Mouse (Mus musculus): ENCODE measurements around the gene Hpse2. TPM values are rescaled to one million over a fixed set of nuclear protein-coding genes. Genes with fewer than 3 reads are reported as not detected.

The Hpse2 gene
- polyA plus RNA-seq, 2 experiments: 0.01 TPM; not detected in 1

DNA sequence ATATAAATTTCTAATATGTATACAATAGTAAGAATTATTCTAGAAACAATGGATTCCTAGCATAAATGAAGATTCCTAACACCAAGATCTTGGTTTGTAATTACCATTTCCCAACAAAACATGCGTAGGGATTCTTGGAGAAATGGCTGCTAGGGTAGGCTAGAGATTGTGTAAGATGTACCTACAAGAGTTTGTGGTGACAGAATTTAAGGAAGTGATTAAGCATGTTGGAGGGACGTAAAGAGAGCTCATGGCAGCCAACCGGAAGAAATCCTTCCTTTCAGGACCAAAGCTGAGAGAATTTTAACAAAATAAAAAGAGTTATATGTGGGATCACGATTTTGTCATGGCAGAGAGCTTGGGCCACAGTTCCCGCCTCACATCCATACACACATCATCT is 369.4 kb downstream of the Hpse2 start:
- no peak for ATAC-seq (ENCODE audit: insufficient read depth)
- H3K9me3 ChIP-seq (ENCODE audit: control insufficient read depth, low read length): no peaks in the 10 kb centered on the region
- no peak overlapping the region for H3K4me3 ChIP-seq (ENCODE audit: insufficient read depth in 1 of 2, low read depth in 2 of 2, low read length in 2 of 2)
- no peak overlapping the region for H3K27ac ChIP-seq
- TF ChIP-seq EP300 (IDR thresholded peaks at IDR 0.05; ENCODE audit: low read depth) (no peak), CTCF (IDR thresholded peaks at IDR 0.05; ENCODE audit: low read depth) (no peak)
- no peak overlapping the region for H3K4me2 ChIP-seq (ENCODE audit: low read depth)
- WGBS (ENCODE audit: insufficient replicate concordance): 37% methylated on average over 5 of the region's 5 CpGs
- no peaks in the 10 kb centered on the region for H3K36me3 ChIP-seq (replicated peaks; ENCODE audit: control insufficient read depth, insufficient read depth, low read depth)
- no peaks in the 10 kb centered on the region for H3K4me1 ChIP-seq (replicated peaks; ENCODE audit: control insufficient read depth in 2 of 2, insufficient read depth in 2 of 2, low read length in 1 of 2)
- no peaks in the 10 kb centered on the region for H3K27me3 ChIP-seq (ENCODE audit: control insufficient read depth, insufficient read depth, low read length)
- no peak overlapping the region for H3K9ac ChIP-seq (replicated peaks)
- no peak for DNase-seq (ENCODE audit: low read depth in 3 of 3, low spot score in 3 of 3)

DNA sequence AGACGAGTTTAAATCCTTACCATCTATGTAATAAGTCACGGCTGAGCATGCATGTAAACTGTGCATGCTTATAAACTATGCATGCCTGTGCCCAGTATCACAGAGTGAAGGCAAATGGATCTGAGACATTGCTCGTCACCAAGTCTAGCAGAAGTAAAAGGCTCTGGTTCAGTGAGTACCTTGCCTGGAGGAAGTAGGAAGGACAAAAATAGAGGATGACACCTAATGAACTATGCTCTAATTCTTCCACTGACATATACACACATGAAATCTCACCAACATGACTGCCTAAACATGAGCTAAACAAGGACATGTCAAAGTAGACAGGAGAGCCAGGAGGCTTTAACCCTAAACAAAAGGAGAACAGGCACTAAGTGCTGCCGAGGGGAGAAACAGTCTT is 391.7 kb downstream of the Hpse2 start:
- DNase-seq (ENCODE audit: low read depth in 3 of 3, low spot score in 3 of 3) (no peak), ATAC-seq (ENCODE audit: insufficient read depth) (no peak)
- H3K4me1 ChIP-seq (replicated peaks; ENCODE audit: control insufficient read depth in 2 of 2, insufficient read depth in 2 of 2, low read length in 1 of 2): no peaks in the 10 kb centered on the region
- H3K9me3 ChIP-seq (ENCODE audit: control insufficient read depth, low read length): no peaks in the 10 kb centered on the region
- H3K4me3 ChIP-seq (ENCODE audit: insufficient read depth in 1 of 2, low read depth in 2 of 2, low read length in 2 of 2): no peak overlapping the region
- no peak overlapping the region for H3K27ac ChIP-seq
- H3K4me2 ChIP-seq (ENCODE audit: low read depth): no peak overlapping the region
- TF ChIP-seq EP300 (IDR thresholded peaks at IDR 0.05; ENCODE audit: low read depth) (no peak), CTCF (IDR thresholded peaks at IDR 0.05; ENCODE audit: low read depth) (no peak)
- H3K36me3 ChIP-seq (replicated peaks; ENCODE audit: control insufficient read depth, insufficient read depth, low read depth): no peaks in the 10 kb centered on the region
- no peak overlapping the region for H3K9ac ChIP-seq (replicated peaks)
- no peaks in the 10 kb centered on the region for H3K27me3 ChIP-seq (ENCODE audit: control insufficient read depth, insufficient read depth, low read length)
- WGBS (ENCODE audit: insufficient replicate concordance): 63% methylated on average over 4 of the region's 4 CpGs

DNA sequence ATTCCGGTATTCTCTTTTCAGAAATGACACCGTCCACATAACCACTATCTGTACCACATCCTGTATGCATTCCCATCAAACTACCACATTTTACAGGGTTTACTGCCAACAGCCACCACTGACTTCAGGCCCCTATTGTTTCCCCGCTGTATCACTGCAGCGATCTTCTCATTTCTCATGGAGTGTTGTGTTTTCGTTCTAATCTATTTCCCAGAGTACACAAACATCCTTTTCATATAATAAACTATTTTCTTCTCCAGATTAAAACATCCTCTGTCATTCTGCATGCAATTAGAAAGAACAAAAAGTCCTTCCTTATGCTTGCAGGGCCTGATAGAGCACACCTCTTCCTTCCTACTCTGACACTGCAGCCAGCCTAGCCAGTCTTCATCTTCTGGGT is 399.3 kb downstream of the Hpse2 start:
- Histone ChIP-seq H3K9ac (replicated peaks) (no peak overlapping the region), H3K36me3 (replicated peaks; ENCODE audit: control insufficient read depth, insufficient read depth, low read depth) (no peaks in the 10 kb centered on the region), H3K4me3 (ENCODE audit: insufficient read depth in 1 of 2, low read depth in 2 of 2, low read length in 2 of 2) (no peak overlapping the region), H3K9me3 (ENCODE audit: control insufficient read depth, low read length) (no peaks in the 10 kb centered on the region), H3K4me2 (ENCODE audit: low read depth) (no peak overlapping the region), H3K27ac (no peak overlapping the region), H3K4me1 (replicated peaks; ENCODE audit: control insufficient read depth in 2 of 2, insufficient read depth in 2 of 2, low read length in 1 of 2) (no peaks in the 10 kb centered on the region; a peak in 1 of 4 replicates), H3K27me3 (ENCODE audit: control insufficient read depth, insufficient read depth, low read length) (no peaks in the 10 kb centered on the region)
- 13% methylated on average over 5 of the region's 5 CpGs for WGBS (ENCODE audit: insufficient replicate concordance)
- no peak for ATAC-seq (ENCODE audit: insufficient read depth)
- TF ChIP-seq CTCF (IDR thresholded peaks at IDR 0.05; ENCODE audit: low read depth) (no peak), EP300 (IDR thresholded peaks at IDR 0.05; ENCODE audit: low read depth) (no peak)
- DNase-seq (ENCODE audit: low read depth in 3 of 3, low spot score in 3 of 3): no peak

DNA sequence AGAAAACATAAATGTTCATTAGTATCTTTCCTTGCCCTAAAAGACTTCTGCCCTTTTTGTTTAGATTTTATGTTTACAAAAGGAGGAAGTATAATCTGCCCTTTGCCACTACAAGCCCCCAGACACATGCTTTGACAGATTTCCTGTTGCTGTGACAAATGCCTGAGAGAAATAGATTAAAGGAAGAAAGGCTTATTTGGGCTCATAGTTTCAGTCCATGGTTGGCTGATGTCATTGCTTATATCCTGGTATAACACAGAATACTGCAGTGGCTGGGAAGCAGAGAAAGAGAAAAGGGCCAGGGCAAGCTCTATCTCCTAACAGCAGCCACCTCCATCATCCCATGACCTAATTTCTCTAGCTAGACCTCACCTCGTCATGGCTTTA is 401.8 kb downstream of the Hpse2 start:
- Histone ChIP-seq H3K9me3 (ENCODE audit: control insufficient read depth, low read length) (no peaks in the 10 kb centered on the region), H3K4me1 (replicated peaks; ENCODE audit: control insufficient read depth in 2 of 2, insufficient read depth in 2 of 2, low read length in 1 of 2) (no peaks in the 10 kb centered on the region; a peak in 1 of 4 replicates), H3K4me2 (ENCODE audit: low read depth) (no peak overlapping the region), H3K4me3 (ENCODE audit: insufficient read depth in 1 of 2, low read depth in 2 of 2, low read length in 2 of 2) (no peak overlapping the region), H3K27ac (no peak overlapping the region), H3K36me3 (replicated peaks; ENCODE audit: control insufficient read depth, insufficient read depth, low read depth) (no peaks in the 10 kb centered on the region), H3K9ac (replicated peaks) (no peak overlapping the region), H3K27me3 (ENCODE audit: control insufficient read depth, insufficient read depth, low read length) (no peaks in the 10 kb centered on the region)
- 4% methylated on average over 1 of the region's 1 CpGs for WGBS (ENCODE audit: insufficient replicate concordance)
- TF ChIP-seq CTCF (IDR thresholded peaks at IDR 0.05; ENCODE audit: low read depth) (no peak), EP300 (IDR thresholded peaks at IDR 0.05; ENCODE audit: low read depth) (no peak)
- ATAC-seq (ENCODE audit: insufficient read depth) (no peak), DNase-seq (ENCODE audit: low read depth in 3 of 3, low spot score in 3 of 3) (no peak)

DNA sequence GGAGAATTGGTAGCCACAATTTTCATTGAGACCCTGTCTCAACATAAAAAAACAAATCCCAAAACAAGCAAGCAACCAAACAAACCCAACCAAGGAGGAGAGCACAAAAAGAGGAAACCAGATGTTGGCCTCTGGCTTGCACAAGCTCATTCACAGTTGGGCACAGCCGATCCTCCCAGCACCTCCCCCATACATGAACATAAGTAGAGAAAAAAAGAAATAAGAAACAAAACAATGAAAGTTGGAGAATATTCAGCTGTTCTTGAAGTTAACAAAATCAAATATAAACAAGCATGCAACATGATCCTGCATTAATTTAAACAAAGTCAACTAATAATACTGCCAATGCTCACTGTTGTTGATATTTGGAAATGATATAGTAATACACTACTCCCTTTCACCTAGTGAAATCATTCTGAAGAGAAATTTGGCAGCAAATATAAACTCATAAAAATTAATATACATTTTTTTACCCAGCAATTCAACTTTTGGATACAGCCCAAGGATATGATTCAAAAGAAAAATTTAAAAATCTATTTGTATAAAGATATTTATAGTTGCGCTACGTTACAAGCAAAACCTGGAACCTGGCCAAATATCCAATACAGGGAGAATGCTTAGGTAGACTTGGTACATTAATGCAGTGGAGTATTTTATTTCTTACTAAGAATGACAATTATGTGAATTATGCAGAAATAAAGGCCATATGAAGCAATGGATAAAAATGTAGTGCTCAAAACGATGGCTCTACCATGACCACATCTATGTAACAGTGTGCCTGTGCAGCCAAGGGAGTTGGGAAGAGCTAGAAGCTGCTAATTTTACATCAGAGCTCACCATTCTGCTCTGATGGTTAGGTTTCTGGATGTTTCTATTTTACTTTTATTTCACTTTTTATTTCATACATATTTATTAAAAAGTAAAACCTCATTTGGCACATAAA is 402.5 kb downstream of the Hpse2 start:
- H3K9ac ChIP-seq (replicated peaks): no peak overlapping the region
- no peak for ATAC-seq (ENCODE audit: insufficient read depth)
- H3K4me1 ChIP-seq (replicated peaks; ENCODE audit: control insufficient read depth in 2 of 2, insufficient read depth in 2 of 2, low read length in 1 of 2): no peaks in the 10 kb centered on the region; a peak in 1 of 4 replicates
- H3K36me3 ChIP-seq (replicated peaks; ENCODE audit: control insufficient read depth, insufficient read depth, low read depth): no peaks in the 10 kb centered on the region
- 45% methylated on average over 4 of the region's 4 CpGs for WGBS (ENCODE audit: insufficient replicate concordance)
- no peaks in the 10 kb centered on the region for H3K9me3 ChIP-seq (ENCODE audit: control insufficient read depth, low read length)
- H3K27me3 ChIP-seq (ENCODE audit: control insufficient read depth, insufficient read depth, low read length): no peaks in the 10 kb centered on the region
- H3K4me3 ChIP-seq (ENCODE audit: insufficient read depth in 1 of 2, low read depth in 2 of 2, low read length in 2 of 2): no peak overlapping the region
- no peak for TF ChIP-seq EP300 (IDR thresholded peaks at IDR 0.05; ENCODE audit: low read depth)
- no peak for TF ChIP-seq CTCF (IDR thresholded peaks at IDR 0.05; ENCODE audit: low read depth)
- H3K27ac ChIP-seq: no peak overlapping the region
- H3K4me2 ChIP-seq (ENCODE audit: low read depth): no peak overlapping the region
- DNase-seq (ENCODE audit: low read depth in 3 of 3, low spot score in 3 of 3): no peak

Measured in liver, embryonic 14.5 days (tissue).